Mouse (Mus musculus): ENCODE data around the gene Hif3a.
A peak's percentile ranks its signal among the peaks of the same experiment; 100 is the strongest.

DNA sequence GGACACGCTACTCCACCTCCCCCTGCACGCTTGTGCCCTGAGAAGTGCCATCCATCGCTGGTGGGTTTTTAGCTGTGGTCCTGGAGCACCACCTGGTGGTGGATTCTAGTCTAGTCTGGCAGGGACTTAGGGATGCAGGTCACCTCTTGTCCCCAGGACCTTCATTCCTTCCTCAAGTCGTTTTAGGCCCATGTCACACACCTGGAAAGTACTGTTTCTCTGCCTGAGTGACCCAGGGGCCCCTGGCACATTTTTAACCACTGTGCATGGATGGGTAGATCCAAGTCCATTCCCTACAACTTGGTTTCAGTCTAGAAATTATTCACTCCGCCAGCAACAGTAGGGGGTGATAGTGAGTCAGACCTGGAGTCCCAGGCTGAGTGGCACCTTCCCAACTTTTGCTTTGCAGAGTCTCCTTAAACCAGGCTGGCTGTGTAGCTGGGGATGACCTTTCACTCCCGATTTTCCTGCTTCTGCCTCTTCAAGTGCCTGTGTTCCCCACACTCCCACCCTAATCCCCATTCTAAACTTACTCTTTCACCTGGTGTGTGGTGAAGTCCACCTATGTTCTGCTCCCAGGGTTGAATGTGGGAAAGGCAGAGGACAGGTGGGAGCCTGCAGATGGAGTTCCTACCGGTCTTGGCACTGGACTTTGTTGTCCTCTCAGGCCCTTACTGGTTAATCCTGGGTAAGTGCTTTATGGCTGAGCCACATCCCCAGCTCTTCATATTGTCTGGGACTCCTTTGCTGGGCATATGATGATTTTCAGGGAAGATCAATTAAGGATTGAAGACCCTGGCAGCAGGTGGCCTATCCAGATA, 59.6 kb downstream of the Hif3a start:
- TF ChIP-seq CTCF (IDR thresholded peaks at IDR 0.05; ENCODE audit: control insufficient read depth, insufficient read depth, insufficient replicate concordance, low read depth, low read length) (peak; percentile 69; the same call in 1 of the 2 replicates), POLR2A (IDR thresholded peaks at IDR 0.05; ENCODE audit: control insufficient read depth, low read depth, low read length) (no peak)

Measured in testis, adult 2 months (tissue).